Mouse (Mus musculus) heart, embryonic 15.5 days (tissue): ENCODE results near the gene Klhl3. TPM values are rescaled to one million over a fixed set of nuclear protein-coding genes. Genes with fewer than 3 reads are reported as not detected.

ENCODE experiments used
- ATAC-seq: fragments of 200-750 bp; cut with Nextera tagmentation; replicated peaks from 2 replicates; pipeline ENCODE4 v1.8.0; 2017; ENCODE audit warnings: low read depth, moderate TSS enrichment; ENCODE audit not compliant: insufficient number of reproducible peaks, insufficient read depth, low FRiP score
- H3K27ac ChIP-seq: fragments of 300-500 bp; sonication (generic); 2 replicates; pipeline ENCODE4 v1.5.1; 2015; ENCODE audit warnings: mild to moderate bottlenecking, inconsistent platforms
- H3K27me3 ChIP-seq: fragments of 300-500 bp; sonication (generic); 2 replicates; pipeline ENCODE4 v1.6.1; 2015; ENCODE audit warnings: inconsistent platforms
- H3K36me3 ChIP-seq: fragments of 300-500 bp; sonication (generic); 2 replicates; pipeline ENCODE4 v1.6.1; 2015; ENCODE audit warnings: mild to moderate bottlenecking, inconsistent platforms
- H3K4me1 ChIP-seq: fragments of 300-500 bp; sonication (generic); replicated peaks from 2 replicates; pipeline ENCODE4 v1.6.1; 2015; ENCODE audit warnings: inconsistent platforms
- H3K4me2 ChIP-seq: fragments of 300-500 bp; sonication (generic); 2 replicates; pipeline ENCODE4 v1.6.1; 2015; ENCODE audit warnings: inconsistent platforms, mild to moderate bottlenecking, moderate library complexity
- H3K4me3 ChIP-seq: fragments of 300-500 bp; sonication (generic); 2 replicates; pipeline ENCODE4 v1.5.1; 2015; ENCODE audit warnings: mild to moderate bottlenecking, inconsistent platforms
- H3K9ac ChIP-seq: fragments of 300-500 bp; sonication (generic); 2 replicates; pipeline ENCODE4 v1.6.1; 2015; ENCODE audit warnings: mild to moderate bottlenecking, inconsistent platforms
- H3K9me3 ChIP-seq: fragments of 300-500 bp; sonication (generic); replicated peaks from 2 replicates; pipeline ENCODE4 v1.6.1; 2016; ENCODE audit warnings: inconsistent platforms
- WGBS: fragments of 180-500 bp; shearing (Covaris S2); methylation state at CpG from one replicate; pipeline ENCODE4 v1.1.7; 2015; ENCODE audit warnings: mixed read lengths; 5-methylcytosine and 5-hydroxymethylcytosine counted together
- polyA plus RNA-seq: library from polyadenylated mRNA; unstranded; fragments of >200 nt; fragmentation: Nextera tagmentation; extraction: Ambion mirVana; gene quantifications from 2 replicates; pipeline ENCODE4 v1.2.1, GENCODE M21; 2015

Gene Klhl3
- polyA plus RNA-seq, 1 experiment from 2014 or later = 7.2 TPM

- no peaks in the 10 kb centered on the region for H3K36me3 ChIP-seq
- peaks cover 55% of the 10 kb centered on the region for H3K4me1 ChIP-seq
- no peak for ATAC-seq
- no peaks in the 10 kb centered on the region for H3K9me3 ChIP-seq
- no peaks in the 10 kb centered on the region for H3K27me3 ChIP-seq
- H3K4me2 ChIP-seq = no peak overlapping the region
- 52% methylated on average over 8 of the region's 8 CpGs for WGBS
- H3K9ac ChIP-seq = no peak overlapping the region
- H3K27ac ChIP-seq = peak overlapping the region; percentile 83
- H3K4me3 ChIP-seq = no peak overlapping the region
These were observed 129.2 kb downstream of the Klhl3 start for GRCm38 (mm10) chr13:57984163-57984562.

- no peaks in the 10 kb centered on the region for H3K27me3 ChIP-seq
- peak overlapping the region; percentile 83 for H3K27ac ChIP-seq
- H3K4me1 ChIP-seq = peaks cover 54% of the 10 kb centered on the region
- ATAC-seq = peak; percentile 92
- 10% methylated on average over 12 of the region's 12 CpGs for WGBS
- H3K36me3 ChIP-seq = no peaks in the 10 kb centered on the region
- H3K4me2 ChIP-seq = peak overlapping the region; percentile 54
- H3K9me3 ChIP-seq = no peaks in the 10 kb centered on the region
- H3K4me3 ChIP-seq = peak overlapping the region; percentile 22; the same call in 1 of the 2 replicates
- no peak overlapping the region for H3K9ac ChIP-seq
These were observed 130.1 kb downstream of the Klhl3 start for GRCm38 (mm10) chr13:57983330-57983729.

GRCm38 (mm10) chr13:57982904-57983303 lies 130.5 kb downstream of the Klhl3 start:
- H3K27me3 ChIP-seq = no peaks in the 10 kb centered on the region
- H3K9ac ChIP-seq = no peak overlapping the region
- H3K4me1 ChIP-seq = peaks cover 52% of the 10 kb centered on the region
- peak overlapping the region; percentile 54 for H3K4me2 ChIP-seq
- H3K9me3 ChIP-seq = no peaks in the 10 kb centered on the region
- peak; percentile 18; the same call in 1 of the 2 replicates for ATAC-seq
- H3K27ac ChIP-seq = peak overlapping the region; percentile 83
- H3K4me3 ChIP-seq = peak overlapping the region; percentile 22; the same call in 1 of the 2 replicates
- H3K36me3 ChIP-seq = no peaks in the 10 kb centered on the region
- 34% methylated on average over 11 of the region's 11 CpGs for WGBS

GRCm38 (mm10) chr13:57980679-57981078 lies 132.7 kb downstream of the Klhl3 start:
- no peak for ATAC-seq
- Histone ChIP-seq H3K9me3 (no peaks in the 10 kb centered on the region), H3K4me1 (peaks cover 52% of the 10 kb centered on the region), H3K4me2 (0 out of 2 replicates have a peak overlapping the region, but pooled peaks have one; percentile 1), H3K36me3 (no peaks in the 10 kb centered on the region), H3K27me3 (no peaks in the 10 kb centered on the region), H3K4me3 (no peak overlapping the region), H3K9ac (no peak overlapping the region), H3K27ac (no peak overlapping the region)
- WGBS = 16% methylated on average over 9 of the region's 9 CpGs

- no peak overlapping the region for H3K4me3 ChIP-seq
- 33% methylated on average over 2 of the region's 2 CpGs for WGBS
- H3K27ac ChIP-seq = no peak overlapping the region
- H3K9me3 ChIP-seq = no peaks in the 10 kb centered on the region
- no peaks in the 10 kb centered on the region for H3K36me3 ChIP-seq
- no peak for ATAC-seq
- H3K4me2 ChIP-seq = 0 out of 2 replicates have a peak overlapping the region, but pooled peaks have one; percentile 1
- no peaks in the 10 kb centered on the region for H3K27me3 ChIP-seq
- no peak overlapping the region for H3K9ac ChIP-seq
- H3K4me1 ChIP-seq = peaks cover 47% of the 10 kb centered on the region
These were observed 133.3 kb downstream of the Klhl3 start for GRCm38 (mm10) chr13:57980071-57980470.

- Histone ChIP-seq H3K4me1 (peaks cover 38% of the 10 kb centered on the region), H3K9me3 (no peaks in the 10 kb centered on the region), H3K4me3 (no peak overlapping the region), H3K27ac (no peak overlapping the region), H3K36me3 (no peaks in the 10 kb centered on the region), H3K9ac (no peak overlapping the region), H3K27me3 (no peaks in the 10 kb centered on the region), H3K4me2 (no peak overlapping the region)
- ATAC-seq = no peak
- 25% methylated on average over 9 of the region's 9 CpGs for WGBS
These were observed 134.5 kb downstream of the Klhl3 start for GRCm38 (mm10) chr13:57978931-57979330.

- no peak for ATAC-seq
- H3K9me3 ChIP-seq = no peaks in the 10 kb centered on the region
- H3K9ac ChIP-seq = no peak overlapping the region
- no peaks in the 10 kb centered on the region for H3K27me3 ChIP-seq
- no peaks in the 10 kb centered on the region for H3K36me3 ChIP-seq
- 82% methylated on average over 6 of the region's 6 CpGs for WGBS
- no peak overlapping the region for H3K4me3 ChIP-seq
- H3K27ac ChIP-seq = no peak overlapping the region
- H3K4me2 ChIP-seq = no peak overlapping the region
- H3K4me1 ChIP-seq = peaks cover 27% of the 10 kb centered on the region
These were observed 135.7 kb downstream of the Klhl3 start for GRCm38 (mm10) chr13:57977721-57978120.

- no peaks in the 10 kb centered on the region for H3K4me1 ChIP-seq
- no peak overlapping the region for H3K4me2 ChIP-seq
- H3K4me3 ChIP-seq = no peak overlapping the region
- no peaks in the 10 kb centered on the region for H3K9me3 ChIP-seq
- H3K9ac ChIP-seq = no peak overlapping the region
- WGBS = 79% methylated on average over 6 of the region's 6 CpGs
- no peaks in the 10 kb centered on the region for H3K36me3 ChIP-seq
- H3K27me3 ChIP-seq = 0 out of 2 replicates have a peak, but pooled peaks cover 6% of the 10 kb centered on the region
- no peak for ATAC-seq
- no peak overlapping the region for H3K27ac ChIP-seq
These were observed 147.7 kb downstream of the Klhl3 start for GRCm38 (mm10) chr13:57965658-57966057.

GRCm38 (mm10) chr13:57960254-57960653 lies 153.1 kb downstream of the Klhl3 start:
- no peaks in the 10 kb centered on the region for H3K27me3 ChIP-seq
- H3K36me3 ChIP-seq = no peaks in the 10 kb centered on the region
- no peak overlapping the region for H3K9ac ChIP-seq
- H3K9me3 ChIP-seq = no peaks in the 10 kb centered on the region
- ATAC-seq = no peak
- no peak overlapping the region for H3K4me3 ChIP-seq
- no peak overlapping the region for H3K27ac ChIP-seq
- H3K4me2 ChIP-seq = no peak overlapping the region
- 59% methylated on average over 2 of the region's 2 CpGs for WGBS
- H3K4me1 ChIP-seq = no peaks in the 10 kb centered on the region

GRCm38 (mm10) chr13:57959806-57960205 lies 153.6 kb downstream of the Klhl3 start:
- H3K9me3 ChIP-seq = no peaks in the 10 kb centered on the region
- 75% methylated on average over 5 of the region's 5 CpGs for WGBS
- H3K4me2 ChIP-seq = no peak overlapping the region
- H3K36me3 ChIP-seq = no peaks in the 10 kb centered on the region
- no peak overlapping the region for H3K9ac ChIP-seq
- ATAC-seq = no peak
- no peak overlapping the region for H3K27ac ChIP-seq
- no peak overlapping the region for H3K4me3 ChIP-seq
- H3K27me3 ChIP-seq = no peaks in the 10 kb centered on the region
- no peaks in the 10 kb centered on the region for H3K4me1 ChIP-seq
